Mouse (Mus musculus): ENCODE measurements around the gene Hspb7.

Gene Hspb7

GRCm38 (mm10) chr4:141420192-141420829 lies at the start of gene Hspb7:
Gene Hspb7 (plus strand): TSS chr4:141420779.
- no peak for DNase-seq (ENCODE audit: low read depth, low spot score)

GRCm38 (mm10) chr4:141372426-141372825 lies 48.2 kb upstream of the Hspb7 start:
- no peak for DNase-seq (ENCODE audit: low read depth, low spot score)

GRCm38 (mm10) chr4:141379674-141380073 lies 40.9 kb upstream of the Hspb7 start:
- DNase-seq (ENCODE audit: low read depth, low spot score), result no peak

DNA sequence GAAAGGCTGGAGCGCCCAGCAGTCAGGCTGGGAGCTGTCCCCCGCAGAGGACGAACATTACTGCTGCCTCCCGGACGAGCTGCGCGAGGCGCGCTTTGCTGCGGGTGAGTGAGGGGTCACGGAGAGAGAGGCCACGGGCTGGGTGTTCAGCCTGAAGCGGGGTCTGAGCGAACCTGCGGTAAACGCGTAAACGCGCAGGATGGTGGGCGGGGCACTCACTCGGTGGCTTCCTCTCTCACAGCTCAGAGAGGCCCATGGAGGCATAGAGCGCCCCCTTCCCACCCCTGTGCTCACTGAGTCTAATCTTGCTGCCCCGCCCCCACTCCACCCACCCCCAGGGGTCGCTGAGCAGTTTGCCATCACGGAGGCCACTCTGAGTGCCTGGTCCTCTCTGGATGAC lies 38.2 kb upstream of the Hspb7 start:
- DNase-seq (ENCODE audit: low read depth, low spot score), result no peak

- peak; percentile 52 for DNase-seq (ENCODE audit: low read depth, low spot score)
These were observed 35.3 kb upstream of the Hspb7 start for GRCm38 (mm10) chr4:141385275-141385674.

DNA sequence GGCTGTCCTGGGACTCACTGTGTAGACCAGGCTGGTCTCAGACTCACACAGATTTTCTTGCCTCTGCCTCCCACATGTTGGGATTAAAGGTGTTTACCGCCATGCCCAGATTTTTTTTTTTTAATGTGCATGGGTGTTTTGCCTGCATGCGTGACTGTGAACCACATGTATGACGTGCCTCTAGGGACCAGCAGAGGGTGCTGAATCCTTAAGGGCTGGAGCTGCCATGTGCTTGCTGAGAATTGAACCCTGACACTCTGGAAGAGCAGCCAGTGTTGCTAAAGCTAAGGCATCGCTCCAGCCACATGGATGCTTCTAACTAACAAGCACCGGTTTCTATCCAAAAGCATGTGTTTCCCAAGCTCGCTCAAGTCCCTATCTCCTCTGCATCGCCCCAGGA lies 34.4 kb upstream of the Hspb7 start:
- no peak for DNase-seq (ENCODE audit: low read depth, low spot score)

DNA sequence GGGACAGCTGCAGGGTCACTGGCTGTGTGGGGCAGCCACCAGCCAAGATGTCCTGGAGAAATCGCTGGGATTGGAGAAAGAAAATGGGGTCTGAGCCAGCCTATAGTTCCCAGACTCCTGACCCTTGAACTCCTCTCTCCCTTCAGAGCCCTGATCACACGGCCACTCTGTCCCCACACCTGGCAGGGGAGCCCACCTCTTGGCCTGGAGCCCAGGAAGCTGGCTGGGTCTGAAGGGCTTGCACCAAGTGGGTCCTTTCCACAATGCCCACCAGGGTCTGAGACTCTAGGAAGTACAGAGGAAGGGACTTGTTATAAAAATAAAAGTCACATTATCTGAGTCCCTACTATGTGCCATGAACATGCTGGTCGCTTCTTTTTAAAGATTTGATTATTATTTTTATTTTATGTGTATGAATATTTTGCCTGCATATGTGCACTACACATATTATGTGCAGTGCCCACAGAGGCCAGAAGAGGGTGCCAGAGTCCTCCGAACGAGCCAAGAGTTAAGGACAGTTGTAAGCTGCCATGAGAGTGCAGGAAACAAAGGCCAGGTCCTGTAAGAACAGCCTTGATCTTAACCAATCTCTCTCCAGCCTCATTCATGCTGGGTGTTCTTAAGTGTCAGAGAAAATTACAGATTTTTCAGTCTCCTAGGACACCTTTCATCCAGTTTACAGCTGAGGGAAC lies 33.3 kb upstream of the Hspb7 start:
- peak; percentile 29 for DNase-seq (ENCODE audit: low read depth, low spot score)

GRCm38 (mm10) chr4:141387933-141388332 lies 32.6 kb upstream of the Hspb7 start:
- no peak for DNase-seq (ENCODE audit: low read depth, low spot score)

GRCm38 (mm10) chr4:141389366-141390150 lies 31.0 kb upstream of the Hspb7 start:
- no peak for DNase-seq (ENCODE audit: low read depth, low spot score)

DNA sequence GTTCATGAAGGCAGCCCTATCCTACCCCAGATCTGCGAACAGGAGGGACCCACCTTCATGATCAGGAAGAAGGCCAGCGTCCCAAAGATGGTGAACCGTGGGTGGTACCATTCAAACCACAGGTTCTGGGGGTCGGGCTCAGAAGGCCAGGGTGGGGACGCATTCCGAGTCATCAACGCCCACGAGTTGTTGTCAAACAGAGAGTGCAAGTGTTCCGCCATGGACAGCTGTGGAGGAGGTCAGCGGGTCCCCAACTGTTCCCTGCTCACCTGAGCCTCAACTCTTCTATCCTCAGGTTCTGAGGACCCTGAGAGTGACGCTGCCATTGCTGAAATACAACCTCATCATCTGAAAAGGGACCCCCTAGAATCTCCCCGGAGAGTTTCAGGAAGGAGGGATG lies 29.3 kb upstream of the Hspb7 start:
- no peak for DNase-seq (ENCODE audit: low read depth, low spot score)

DNA sequence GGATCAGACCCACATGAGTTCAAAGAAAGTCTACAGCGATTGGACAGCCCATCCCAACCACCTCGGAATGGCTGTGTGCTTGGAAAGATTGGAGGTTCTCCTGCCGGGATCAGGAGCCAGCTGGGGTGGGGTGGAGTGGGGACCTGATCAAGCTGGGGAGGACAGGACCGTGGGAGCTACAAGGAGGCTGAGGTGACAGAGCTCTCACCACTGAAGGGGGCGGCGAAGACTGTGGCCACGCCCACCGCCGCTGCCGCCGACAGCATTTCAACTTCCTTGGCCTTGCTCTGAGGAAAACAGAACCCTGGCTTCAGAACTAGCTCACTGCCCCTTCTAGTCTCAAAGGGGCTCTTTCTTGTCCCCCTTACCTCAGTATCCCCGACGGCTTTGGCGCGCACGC lies 25.8 kb upstream of the Hspb7 start:
- no peak for DNase-seq (ENCODE audit: low read depth, low spot score)

- DNase-seq (ENCODE audit: low read depth, low spot score), result no peak
These were observed 22.7 kb upstream of the Hspb7 start for GRCm38 (mm10) chr4:141397861-141398260.

- DNase-seq (ENCODE audit: low read depth, low spot score), result no peak
These were observed 22.0 kb upstream of the Hspb7 start, which contains the start of gene Clcnka for GRCm38 (mm10) chr4:141398545-141398944. Gene Clcnka (minus strand): TSS chr4:141398724.

DNA sequence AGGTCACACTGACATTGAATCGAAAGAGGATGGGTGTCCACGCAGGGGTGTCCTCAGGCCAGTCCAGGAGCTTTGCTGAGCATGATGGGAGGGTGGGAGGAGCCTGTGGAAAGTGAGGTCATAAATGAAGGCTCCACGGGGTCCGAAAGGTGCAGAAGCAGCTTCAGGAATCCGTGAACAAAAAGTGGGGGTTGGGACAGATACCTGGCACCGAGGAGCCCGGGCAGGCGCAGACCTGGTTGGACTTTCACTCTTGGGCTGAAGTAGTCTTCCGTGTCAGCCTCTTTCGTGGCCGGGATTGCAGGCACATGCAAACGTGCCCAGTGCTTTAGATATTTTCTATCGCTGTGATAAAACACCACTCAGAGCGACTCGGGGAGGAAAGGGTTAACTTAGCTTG lies 20.4 kb upstream of the Hspb7 start:
- DNase-seq (ENCODE audit: low read depth, low spot score), result no peak

DNA sequence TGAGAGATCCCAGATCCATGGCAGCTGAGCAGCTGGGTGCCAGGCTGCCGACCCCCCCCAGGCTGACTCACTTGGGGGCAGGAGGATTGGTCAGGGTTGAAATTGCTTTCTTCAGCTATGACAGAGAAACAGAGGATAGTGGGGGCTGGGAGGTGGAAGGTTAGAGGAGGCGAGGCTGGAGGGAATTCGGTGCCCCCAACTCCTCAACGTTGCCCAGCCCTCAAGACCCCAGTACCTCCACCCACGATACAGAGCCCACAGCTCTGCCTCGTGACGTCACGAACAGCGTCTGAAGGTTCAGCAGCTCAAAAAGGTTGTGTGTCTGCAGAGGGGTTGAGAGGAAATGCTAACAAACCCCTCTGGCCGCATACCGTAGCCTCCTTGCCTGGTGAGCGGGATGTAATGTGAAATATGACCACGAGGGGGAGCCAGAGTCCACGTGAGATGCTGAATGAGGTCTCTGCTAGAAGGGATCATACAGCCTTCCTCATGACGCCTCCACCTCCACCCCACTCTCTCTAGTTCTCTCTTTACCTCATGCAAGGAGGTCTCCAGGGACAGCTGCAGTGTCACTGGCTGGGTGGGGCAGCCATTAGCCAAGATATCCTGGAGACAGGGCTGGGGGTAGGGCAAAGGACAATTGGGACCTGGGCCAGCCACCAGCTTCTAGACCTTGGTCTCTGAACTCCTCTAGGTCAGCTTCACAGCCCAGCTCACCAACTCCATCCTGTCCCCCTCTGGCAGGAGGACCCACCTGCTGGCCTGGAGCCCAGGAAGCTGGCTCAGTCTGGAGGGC lies 15.9 kb upstream of the Hspb7 start:
- peak; percentile 60 for DNase-seq (ENCODE audit: low read depth, low spot score)

- DNase-seq (ENCODE audit: low read depth, low spot score), result no peak
These were observed 15.3 kb upstream of the Hspb7 start for GRCm38 (mm10) chr4:141405314-141405622.

GRCm38 (mm10) chr4:141406516-141407299 lies 13.9 kb upstream of the Hspb7 start:
- no peak for DNase-seq (ENCODE audit: low read depth, low spot score)

GRCm38 (mm10) chr4:141408577-141408976 lies 12.0 kb upstream of the Hspb7 start:
- no peak for DNase-seq (ENCODE audit: low read depth, low spot score)

DNA sequence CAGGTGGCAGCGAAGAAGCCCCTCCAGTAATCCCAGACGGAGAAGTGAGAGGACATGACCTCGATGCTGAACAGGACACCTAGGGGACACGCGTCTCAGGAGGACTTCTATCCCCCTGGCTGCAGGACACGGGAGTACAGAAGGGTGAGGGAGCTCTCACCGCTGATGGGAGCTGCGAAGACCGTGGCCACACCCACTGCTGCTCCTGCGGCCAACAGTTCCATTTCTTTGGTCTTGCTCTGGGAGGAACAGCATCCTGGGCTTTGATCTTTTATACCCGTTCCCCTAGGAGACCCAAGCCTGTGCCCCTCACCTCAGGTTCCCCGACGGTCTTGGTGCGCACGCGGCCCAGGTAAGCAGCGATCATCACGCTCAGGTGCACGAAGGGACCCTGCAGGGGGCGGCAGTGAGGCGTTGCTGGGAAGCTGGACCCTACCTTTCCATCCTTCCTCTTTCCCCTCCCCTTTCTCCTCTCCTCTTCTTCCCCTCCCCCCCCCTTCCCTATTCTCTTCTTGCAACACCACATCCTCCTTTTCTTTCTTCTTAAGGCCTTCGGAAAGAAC lies 9.1 kb upstream of the Hspb7 start:
- no peak for DNase-seq (ENCODE audit: low read depth, low spot score)

- no peak for DNase-seq (ENCODE audit: low read depth, low spot score)
These were observed 4.7 kb upstream of the Hspb7 start, which contains the start of gene Clcnkb for GRCm38 (mm10) chr4:141415924-141416323. Gene Clcnkb (minus strand): TSS chr4:141416014.
